Mouse (Mus musculus): ENCODE data around the gene Cep152.

Gene Cep152

DNA sequence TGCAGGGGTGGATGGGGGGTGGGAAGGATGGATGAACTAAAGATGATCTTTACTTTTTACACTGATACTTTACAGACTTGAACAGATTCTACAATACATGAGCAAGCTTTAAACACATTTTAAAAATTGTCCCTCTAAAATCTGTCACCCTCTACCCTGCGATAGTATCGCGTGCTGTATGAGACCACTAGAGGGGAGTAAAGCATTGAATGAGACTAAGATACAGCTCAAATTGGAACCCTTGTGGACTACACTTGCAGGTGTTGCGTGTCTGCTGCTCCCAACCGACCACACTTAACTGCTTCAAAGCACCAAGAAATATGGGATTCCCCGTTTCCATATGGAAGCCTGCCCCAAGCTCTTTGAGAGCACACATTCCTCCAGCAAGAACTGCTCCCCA is 69.1 kb downstream of the Cep152 start:
- DNase-seq (ENCODE audit: low spot score in 2 of 2): no peak

DNA sequence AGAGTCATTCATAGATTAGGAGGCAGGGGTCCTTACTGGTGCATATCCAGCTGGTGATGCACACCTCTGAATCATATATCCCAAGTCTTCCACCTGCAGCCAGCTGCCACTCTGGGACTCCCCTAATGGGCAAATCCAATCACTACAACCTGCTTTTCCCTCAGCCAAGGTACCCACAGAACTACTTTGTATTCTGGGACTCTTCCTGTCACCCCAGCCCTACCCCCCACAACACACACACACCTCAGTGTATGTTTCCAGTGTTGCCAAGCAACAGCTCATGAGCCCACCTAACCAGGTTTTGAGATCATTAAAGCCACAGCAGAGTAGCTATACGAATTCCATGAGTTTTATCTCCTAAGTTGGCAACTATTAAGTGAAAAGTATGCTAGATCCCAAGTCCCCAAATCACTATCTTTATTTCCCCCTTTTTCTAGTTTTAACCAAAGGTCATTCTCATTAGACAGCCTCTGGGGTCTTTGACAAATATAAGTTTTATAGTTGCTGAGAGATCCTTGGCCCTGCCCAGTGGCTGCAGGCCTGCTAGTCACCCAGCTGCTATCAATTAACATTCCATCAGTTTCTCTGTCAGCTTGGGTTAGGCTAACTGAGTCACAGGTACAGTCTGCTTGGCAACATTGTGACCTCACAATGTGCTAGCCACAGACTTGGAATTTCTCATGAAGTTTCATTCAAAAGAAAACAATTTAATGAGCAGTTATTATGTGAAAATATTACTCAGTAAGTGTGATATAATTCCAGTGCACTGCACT is 75.9 kb downstream of the Cep152 start:
- DNase-seq (ENCODE audit: low spot score in 2 of 2): no peak

DNA sequence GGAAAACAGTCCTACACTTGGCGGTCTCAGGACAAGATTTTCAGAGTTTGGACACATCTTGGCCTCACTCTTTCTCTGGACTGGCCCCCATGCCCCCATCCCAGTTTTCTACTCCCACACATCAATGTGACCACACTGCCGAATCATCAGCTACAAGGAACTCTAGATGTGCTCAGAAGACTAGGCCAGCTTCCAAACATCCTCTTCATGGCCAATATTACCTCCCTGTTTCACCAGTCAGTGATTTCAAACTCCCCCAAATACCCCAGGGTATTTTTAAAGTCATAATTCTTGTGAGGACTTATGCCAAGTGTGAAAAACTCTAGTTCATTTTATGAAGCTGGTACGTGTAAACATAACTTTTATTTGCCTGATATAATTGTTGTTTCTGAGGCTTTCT is 79.9 kb downstream of the Cep152 start:
- peak in 1 of 2 experiments; percentile 23 for DNase-seq (ENCODE audit: low spot score in 2 of 2)

DNA sequence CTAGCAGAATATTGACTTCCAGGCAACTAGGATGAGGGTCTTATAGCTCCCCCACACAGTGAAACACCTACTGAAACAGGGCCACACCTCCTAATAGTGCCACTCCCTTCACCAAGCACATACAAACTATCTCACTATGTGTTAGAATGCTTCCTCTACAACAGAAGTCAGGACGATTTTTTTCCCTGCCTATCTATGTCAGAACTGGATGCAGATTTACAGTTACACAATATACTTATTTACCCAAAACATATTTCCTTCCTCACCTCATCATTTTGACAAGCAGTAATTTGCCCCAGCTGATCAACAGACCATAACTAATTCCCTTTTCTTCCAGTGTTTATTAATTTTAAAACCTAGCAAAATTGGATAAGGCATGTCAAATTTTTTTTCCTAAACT is 81.3 kb downstream of the Cep152 start:
- no peak for DNase-seq (ENCODE audit: low spot score in 2 of 2)

DNA sequence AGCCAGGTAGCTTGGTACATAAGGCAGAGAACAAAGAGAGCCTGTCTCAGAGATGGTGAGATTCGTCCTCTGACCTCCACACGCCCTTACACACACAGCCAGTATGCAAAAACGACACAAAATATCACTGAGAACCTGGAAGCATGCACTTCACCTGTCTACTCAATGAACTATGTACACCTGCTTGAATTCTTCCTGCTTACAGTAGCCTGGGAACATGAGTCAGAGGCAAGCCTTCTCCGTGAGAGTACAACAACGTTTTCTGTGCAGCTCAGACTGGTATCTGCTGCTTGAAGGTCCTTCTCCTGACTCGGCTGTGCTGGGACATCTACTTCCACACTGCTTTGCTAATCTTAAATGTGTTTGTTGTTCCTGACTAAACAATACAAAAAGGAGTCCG is 83.5 kb downstream of the Cep152 start:
- DNase-seq (ENCODE audit: low spot score in 2 of 2): no peak

DNA sequence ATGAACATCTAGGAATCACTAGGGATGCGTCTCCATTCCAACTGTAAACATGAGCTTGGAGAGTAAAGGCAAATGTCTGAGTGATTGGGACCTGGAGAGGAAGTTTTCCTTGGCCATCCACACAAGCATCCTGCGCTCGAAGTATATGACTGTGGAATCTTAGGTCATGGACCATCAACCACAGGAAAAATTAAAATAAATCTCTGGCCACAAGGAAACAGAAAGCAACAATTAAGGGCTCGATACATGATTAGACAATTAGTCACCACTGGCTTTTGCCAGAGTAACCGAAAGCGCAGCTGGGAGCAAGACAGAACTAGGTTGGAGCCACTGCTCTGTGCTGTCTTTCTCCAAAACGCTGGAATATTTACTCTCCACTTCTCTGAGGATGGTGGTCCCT is 84.3 kb downstream of the Cep152 start:
- no peak for DNase-seq (ENCODE audit: low spot score in 2 of 2)

DNA sequence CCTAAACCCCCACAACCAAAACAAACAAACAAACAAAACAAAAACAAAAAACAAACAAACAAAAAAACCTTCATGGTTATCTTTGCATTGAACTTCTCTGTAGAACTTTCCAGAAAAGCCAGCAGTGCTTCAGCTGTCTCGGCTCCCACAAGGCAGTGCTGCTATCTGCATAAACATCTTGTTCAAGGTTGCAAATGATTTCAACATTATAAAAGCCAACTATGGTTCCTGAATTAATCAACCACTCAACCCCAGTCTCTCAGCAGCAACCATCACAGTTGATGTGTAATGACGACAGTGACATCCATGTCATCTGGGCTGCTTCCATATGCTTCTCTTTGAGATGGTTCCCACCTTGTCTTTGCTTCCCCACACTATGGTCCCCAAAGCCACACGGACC is 85.3 kb downstream of the Cep152 start:
- DNase-seq (ENCODE audit: low spot score in 2 of 2): no peak

DNA sequence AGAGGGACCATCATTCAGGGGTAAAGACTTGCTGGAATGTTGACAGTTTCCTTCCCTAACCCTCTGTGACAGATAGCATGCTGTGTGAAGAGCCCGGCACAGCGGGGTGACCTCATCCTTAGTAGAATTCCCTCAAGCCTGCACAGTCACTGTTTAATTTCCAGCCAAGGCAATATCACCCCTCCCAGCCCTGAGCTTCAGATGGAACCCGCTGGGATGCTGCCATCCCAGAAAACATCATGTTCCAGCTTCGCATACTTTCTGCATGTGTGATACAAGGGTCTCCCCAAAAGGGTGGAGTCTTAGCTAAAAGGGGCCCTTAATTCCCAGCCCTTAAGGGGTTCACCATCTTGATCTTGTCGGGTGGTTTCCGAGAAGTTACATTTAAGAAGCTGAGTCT is 94.2 kb downstream of the Cep152 start:
- DNase-seq (ENCODE audit: low spot score in 2 of 2): peak; percentile 14 to 36

DNA sequence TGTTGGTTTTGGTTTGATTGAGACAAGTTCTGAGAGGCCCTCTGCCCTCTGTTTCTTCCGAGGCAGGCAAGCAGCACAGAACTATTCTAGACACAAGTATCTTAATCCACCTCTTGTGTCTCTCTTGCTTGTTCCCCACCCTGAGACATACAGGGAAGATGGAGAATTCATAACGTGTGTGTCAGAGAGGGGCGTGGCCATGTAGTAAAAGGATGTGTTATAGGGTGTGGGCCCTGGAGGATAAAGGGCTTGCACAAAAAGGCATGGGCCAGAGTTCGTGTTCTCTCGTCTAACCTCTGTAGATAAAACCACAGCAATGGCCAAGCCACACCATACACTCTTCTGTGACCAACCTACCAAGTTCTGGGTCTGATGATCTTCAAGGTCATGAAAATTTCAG is 98.3 kb downstream of the Cep152 start:
- DNase-seq (ENCODE audit: low spot score in 2 of 2): no peak

DNA sequence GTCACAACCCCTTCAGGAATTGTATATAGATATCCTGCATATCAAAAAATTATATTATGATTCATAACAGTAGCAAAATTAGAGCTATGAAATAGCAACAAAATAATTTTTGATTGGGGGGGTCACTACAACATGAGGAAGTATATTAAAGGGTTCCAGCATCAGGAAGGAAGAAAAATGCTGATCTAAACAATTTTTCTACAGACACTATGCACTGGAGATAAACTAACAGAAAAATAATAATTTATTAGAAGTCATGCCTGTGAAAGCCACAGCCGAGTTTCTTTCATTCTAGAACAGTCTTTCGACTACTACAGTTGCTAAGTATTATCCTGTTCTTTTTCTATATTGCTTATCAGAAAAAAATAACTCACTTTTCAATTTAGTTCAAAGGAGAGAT is 99.4 kb downstream of the Cep152 start:
- DNase-seq (ENCODE audit: low spot score in 2 of 2): no peak

DNA sequence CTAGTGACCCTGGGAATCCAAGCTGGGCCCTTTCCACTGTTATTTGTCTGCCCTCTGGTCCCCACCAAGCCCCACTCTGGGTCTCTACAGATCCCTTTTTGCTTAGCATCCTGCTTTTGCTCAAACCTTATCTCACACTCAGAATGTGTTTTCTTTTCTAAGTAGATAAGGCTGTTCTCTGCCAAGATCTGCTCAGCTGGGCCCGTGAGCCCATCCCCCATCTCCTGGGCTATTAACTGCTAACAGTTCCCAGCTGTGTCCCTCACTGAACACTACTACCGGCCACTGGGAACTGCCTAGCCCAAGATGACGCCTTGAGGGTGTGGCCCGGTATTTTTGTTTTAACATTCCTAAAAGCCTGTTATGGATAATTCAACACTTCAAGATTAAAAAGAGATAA is 108.3 kb downstream of the Cep152 start:
- DNase-seq (ENCODE audit: low spot score in 2 of 2): peak; percentile 15 to 44

DNA sequence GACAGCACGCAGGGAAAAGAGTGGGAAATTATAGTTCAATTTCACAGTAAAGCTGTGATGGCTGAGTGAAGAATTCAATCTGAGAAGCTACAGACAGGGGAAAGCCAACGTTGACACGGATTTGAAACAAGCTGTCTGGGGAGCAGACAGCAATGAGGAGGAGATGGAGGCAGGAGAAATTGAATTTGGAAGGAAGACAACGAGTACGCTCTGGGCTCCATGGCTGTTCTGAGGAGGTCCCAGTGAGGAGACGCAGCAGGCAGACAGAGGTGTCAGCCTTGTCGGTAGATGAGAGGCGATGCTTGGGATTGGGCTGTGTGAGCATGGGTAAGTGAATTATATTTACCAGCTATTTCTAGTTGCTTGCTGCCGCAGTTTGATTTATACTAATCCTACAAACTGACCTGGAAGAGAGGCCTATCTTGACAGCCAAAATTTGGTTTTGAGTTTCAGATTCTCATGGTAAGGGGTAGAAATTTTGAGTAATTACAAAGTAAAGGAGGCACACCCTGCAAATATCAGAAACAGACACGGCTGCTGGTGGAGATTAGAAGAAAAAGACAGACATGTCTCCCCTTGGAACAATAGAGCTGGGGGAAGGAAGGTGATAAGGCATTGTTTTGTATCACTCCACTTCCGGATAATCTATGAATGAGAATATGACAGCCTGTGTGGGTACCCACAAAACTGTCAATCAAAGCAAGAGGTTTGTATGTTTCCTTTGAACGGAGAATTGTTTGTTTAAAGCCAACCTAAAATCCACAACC is 109.4 kb downstream of the Cep152 start:
- no peak for DNase-seq (ENCODE audit: low spot score in 2 of 2)

DNA sequence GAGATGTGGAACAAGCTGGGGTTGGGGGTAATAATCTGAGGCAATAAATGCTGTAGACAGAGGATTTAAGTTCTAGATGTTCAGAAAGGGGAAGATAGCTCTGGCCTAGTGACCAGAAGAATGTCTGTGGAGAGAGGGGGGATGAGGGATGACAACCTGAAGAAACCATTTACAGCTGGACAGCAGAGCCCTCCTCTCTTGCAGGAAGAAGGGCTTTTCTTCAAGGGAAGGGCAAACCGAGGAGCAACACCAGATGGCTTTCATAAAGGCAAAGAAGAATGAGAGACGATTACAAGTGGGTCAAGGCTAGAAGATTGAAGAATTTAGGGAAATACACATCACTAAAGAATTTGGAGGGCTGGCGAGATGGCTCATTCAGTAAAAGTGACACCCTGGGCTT is 110.5 kb downstream of the Cep152 start:
- DNase-seq (ENCODE audit: low spot score in 2 of 2): no peak

All from urinary bladder, postnatal 36 days (tissue).